Mouse (Mus musculus) gastrocnemius, adult 2 months (tissue): ENCODE data around the gene Sept11. TPM values are rescaled to one million over a fixed set of nuclear protein-coding genes. Genes with fewer than 3 reads are reported as not detected.

Experiments used
- DNase-seq: peaks from one replicate; pipeline ENCODE4 v3.0.0; 2022
- H3K27ac ChIP-seq: fragments of 200-600 bp; 2 replicates; pipeline ENCODE4 v1.8.1; 2022; ENCODE audit warnings: mild to moderate bottlenecking
- H3K4me3 ChIP-seq: fragments of 200-600 bp; 2 replicates; pipeline ENCODE4 v1.8.1; 2022; ENCODE audit warnings: mild to moderate bottlenecking, moderate library complexity
- CTCF ChIP-seq: fragments of 200-600 bp; IDR thresholded peaks from 2 replicates; pipeline ENCODE4 v1.8.1; 2022; ENCODE audit warnings: antibody characterized with exemption, mild to moderate bottlenecking, moderate library complexity
- intact Hi-C: fragments of 180-260 bp; cut with DNase I; formaldehyde crosslinking; loops from one replicate; pipeline ENCODE4 v1.15.1; 2025
- total RNA-seq, 2 experiments: library from RNA; stranded (reverse); gene quantifications; 2 replicates each; pipeline ENCODE4 v1.2.3; 2021

The Sept11 gene
- total RNA-seq, 2 experiments from 2014 or later = 85.1 to 87.6 TPM

GRCm38 (mm10) chr5:93100906-93101305, 7.7 kb downstream of the Sept11 start:
- TF ChIP-seq CTCF = no peak
- DNase-seq = no peak
- intact Hi-C loops = no loop called here
- Histone ChIP-seq H3K27ac (peak overlapping the region; percentile 57), H3K4me3 (no peak overlapping the region)

- H3K27ac ChIP-seq = peak overlapping the region; percentile 57
- peak; percentile 46 for DNase-seq
- intact Hi-C loops = no loop called here
- no peak for TF ChIP-seq CTCF
- no peak overlapping the region for H3K4me3 ChIP-seq
Observed at GRCm38 (mm10) chr5:93101371-93101791, 8.1 kb downstream of the Sept11 start.

- H3K27ac ChIP-seq = peak overlapping the region; percentile 2; the same call in 1 of the 2 replicates
- intact Hi-C loops = no loop called here
- no peak for TF ChIP-seq CTCF
- DNase-seq = no peak
- no peak overlapping the region for H3K4me3 ChIP-seq
Observed at GRCm38 (mm10) chr5:93103603-93104002, 10.4 kb downstream of the Sept11 start.

- Histone ChIP-seq H3K27ac (peak overlapping the region; percentile 61), H3K4me3 (no peak overlapping the region)
- no peak for DNase-seq
- no peak for TF ChIP-seq CTCF
- intact Hi-C loops = no loop called here
Observed at GRCm38 (mm10) chr5:93104987-93105823, 12.0 kb downstream of the Sept11 start.

GRCm38 (mm10) chr5:93106048-93106447, 12.8 kb downstream of the Sept11 start:
- Histone ChIP-seq H3K4me3 (no peak overlapping the region), H3K27ac (peak overlapping the region; percentile 61; the same call in 1 of the 2 replicates)
- no peak for DNase-seq
- intact Hi-C loops = no loop called here
- no peak for TF ChIP-seq CTCF

GRCm38 (mm10) chr5:93108703-93109102, 15.5 kb downstream of the Sept11 start:
- no peak for DNase-seq
- no peak for TF ChIP-seq CTCF
- H3K4me3 ChIP-seq = no peak overlapping the region
- intact Hi-C loops = no loop called here
- no peak overlapping the region; the same call in 1 of the 2 replicates for H3K27ac ChIP-seq

- DNase-seq = no peak
- no peak for TF ChIP-seq CTCF
- no peak overlapping the region for H3K4me3 ChIP-seq
- intact Hi-C loops = no loop called here
- peak overlapping the region; percentile 35; the same call in 1 of the 2 replicates for H3K27ac ChIP-seq
Observed at GRCm38 (mm10) chr5:93109555-93109954, 16.3 kb downstream of the Sept11 start.

- no peak for TF ChIP-seq CTCF
- Histone ChIP-seq H3K27ac (peak overlapping the region; percentile 92), H3K4me3 (no peak overlapping the region)
- intact Hi-C loops = loop anchor here (5.0 kb wide), 1 partner anchor 40 kb away; no protein-coding TSS in a partner anchor
- no peak for DNase-seq
Observed at GRCm38 (mm10) chr5:93112290-93112689, 19.1 kb downstream of the Sept11 start.

GRCm38 (mm10) chr5:93113517-93113916, 20.3 kb downstream of the Sept11 start:
- Histone ChIP-seq H3K27ac (peak overlapping the region; percentile 92), H3K4me3 (peak overlapping the region; percentile 48)
- DNase-seq = peak; percentile 1
- TF ChIP-seq CTCF = no peak
- intact Hi-C loops = loop anchor here (5.0 kb wide), 1 partner anchor 39 kb away; no protein-coding TSS in a partner anchor

- intact Hi-C loops = loop anchor here (2.0 to 5.0 kb wide), 2 partner anchors 22 to 38 kb away; no protein-coding TSS in a partner anchor
- H3K4me3 ChIP-seq = peak overlapping the region; percentile 48
- peak; percentile 86 for DNase-seq
- peak overlapping the region; percentile 92 for H3K27ac ChIP-seq
- TF ChIP-seq CTCF = no peak
Observed at GRCm38 (mm10) chr5:93114515-93114914, 21.3 kb downstream of the Sept11 start.

GRCm38 (mm10) chr5:93115059-93115458, 21.8 kb downstream of the Sept11 start:
- H3K4me3 ChIP-seq = peak overlapping the region; percentile 9; the same call in 1 of the 2 replicates
- intact Hi-C loops = loop anchor here (2.0 kb wide), 1 partner anchor 22 kb away; no protein-coding TSS in a partner anchor
- TF ChIP-seq CTCF = no peak
- peak overlapping the region; percentile 92 for H3K27ac ChIP-seq
- no peak for DNase-seq

- Histone ChIP-seq H3K27ac (peak overlapping the region; percentile 92), H3K4me3 (peak overlapping the region; percentile 2; the same call in 1 of the 2 replicates)
- TF ChIP-seq CTCF = no peak
- DNase-seq = peak; percentile 71
- intact Hi-C loops = loop anchor here (2.0 kb wide), 1 partner anchor 21 kb away; no protein-coding TSS in a partner anchor
Observed at GRCm38 (mm10) chr5:93115854-93116253, 22.6 kb downstream of the Sept11 start.

GRCm38 (mm10) chr5:93117648-93118047, 24.4 kb downstream of the Sept11 start:
- intact Hi-C loops = no loop called here
- no peak overlapping the region for H3K4me3 ChIP-seq
- no peak for DNase-seq
- TF ChIP-seq CTCF = no peak
- H3K27ac ChIP-seq = peak overlapping the region; percentile 20; the same call in 1 of the 2 replicates
